Mouse (Mus musculus) cerebellum, adult 11 months (tissue): ENCODE measurements around the gene Smad3.

ENCODE experiments used
- DNase-seq: peaks from one replicate; pipeline ENCODE4 v3.0.0; 2022

Gene Smad3

DNA sequence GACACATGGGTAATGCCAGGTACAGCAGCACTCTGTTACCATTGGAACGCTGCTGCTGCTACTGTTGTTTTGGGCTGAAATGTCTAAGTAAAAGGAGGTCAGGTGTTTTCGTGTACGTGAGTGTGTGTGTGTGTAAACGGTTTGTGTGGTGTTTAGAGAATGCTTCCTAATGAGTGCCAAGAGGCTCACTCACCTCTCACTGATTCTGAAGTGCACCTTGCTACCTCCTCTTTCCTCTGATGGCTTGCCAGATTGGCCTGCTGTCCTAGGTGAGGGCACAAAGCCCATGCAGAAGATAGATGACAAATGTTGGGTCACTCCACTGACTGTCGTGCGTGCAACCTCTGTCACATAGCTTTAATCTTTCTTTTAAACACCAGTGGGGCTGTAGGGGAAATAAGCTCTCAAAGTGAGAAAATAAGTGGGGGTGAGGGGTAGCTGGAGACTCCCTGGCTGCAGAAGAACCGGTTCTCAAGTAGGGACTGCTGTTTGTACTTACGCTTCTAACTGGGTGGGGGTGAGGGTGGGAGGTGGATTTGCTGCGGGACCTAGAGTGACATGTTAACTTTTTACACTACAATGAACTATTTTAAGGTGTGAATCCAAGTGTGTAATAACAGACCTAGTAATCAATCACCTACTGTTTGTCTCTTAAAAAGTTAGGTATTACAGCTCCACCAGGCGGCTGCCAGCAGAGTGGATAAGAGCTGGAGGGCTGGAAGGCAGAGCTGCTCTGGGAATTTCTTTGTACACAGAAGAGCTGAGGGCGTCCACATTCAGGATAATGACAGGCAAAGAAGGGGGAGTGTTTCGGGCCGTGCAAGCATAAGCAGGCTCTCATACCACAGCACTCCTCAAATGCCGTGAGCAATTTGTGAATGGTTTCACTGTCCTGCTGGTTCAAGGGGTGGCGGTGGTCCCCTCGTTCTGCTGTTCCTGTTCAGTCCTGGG lies 145.0 kb downstream of the Smad3 start:
- DNase-seq, result peak; percentile 16

DNA sequence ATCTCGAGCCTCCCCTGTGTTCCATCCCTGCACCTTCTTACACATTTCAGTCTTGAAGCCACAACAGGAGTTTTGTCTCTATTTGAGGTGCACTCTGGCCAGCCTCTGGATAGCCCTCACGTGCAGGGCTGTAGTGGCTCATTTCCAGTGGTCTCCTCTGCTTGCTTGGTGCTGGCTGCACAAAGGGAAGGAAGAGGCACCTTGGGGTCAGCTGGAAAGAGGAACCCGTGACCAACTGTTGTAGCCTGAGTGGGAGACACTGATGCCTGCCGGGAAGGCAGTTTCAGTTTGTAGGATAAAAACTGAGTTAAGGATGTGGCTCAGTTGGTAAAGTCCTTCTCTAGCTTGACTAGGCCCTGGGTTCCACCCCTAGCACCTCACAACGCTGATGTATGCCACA lies 145.8 kb downstream of the Smad3 start:
- DNase-seq, result no peak

DNA sequence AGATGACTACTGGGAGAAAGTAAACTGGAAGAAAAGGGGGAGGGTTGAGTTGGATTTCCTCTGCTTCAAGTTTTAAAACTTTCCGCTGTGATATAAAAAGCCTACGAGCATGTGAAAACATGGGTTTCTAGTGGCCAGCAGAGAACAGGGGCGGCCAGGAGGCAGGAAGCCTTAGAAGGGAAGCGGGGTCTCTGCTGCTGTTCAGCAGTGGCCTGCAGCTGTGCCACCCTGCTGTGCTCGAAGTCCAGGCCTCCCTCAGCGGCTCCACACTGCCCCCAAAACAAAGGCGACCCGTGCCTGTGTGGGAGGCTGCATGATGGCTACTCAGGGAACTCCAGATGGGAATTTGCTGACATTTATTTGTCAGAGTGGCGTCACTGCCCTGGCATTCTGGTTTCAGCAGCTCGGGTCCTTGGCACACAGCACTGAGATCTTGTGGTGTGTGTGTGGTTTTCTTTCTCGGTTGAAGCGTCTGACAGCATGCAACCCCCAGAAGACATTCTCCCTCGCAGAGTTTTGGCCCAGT lies 146.9 kb downstream of the Smad3 start:
- DNase-seq, result no peak

DNA sequence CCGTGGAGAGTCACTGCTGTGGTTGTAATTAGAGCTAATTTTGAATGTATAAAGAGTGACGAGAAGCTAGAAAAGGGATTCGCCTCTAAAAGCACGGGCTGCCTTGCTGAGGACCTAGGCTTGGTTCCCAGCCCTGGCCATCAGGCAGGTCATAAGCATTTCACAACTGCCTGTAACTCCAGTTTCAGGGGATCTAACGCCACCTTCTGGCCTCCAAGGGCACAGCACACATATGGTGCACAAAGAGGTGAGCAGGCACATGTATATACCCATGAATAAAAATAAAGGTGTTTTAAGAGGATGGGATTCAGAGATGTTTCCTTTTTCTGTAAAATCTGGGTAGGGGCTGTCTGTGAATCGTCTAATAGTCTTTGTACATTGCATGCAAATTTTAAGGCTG lies 147.6 kb downstream of the Smad3 start:
- no peak for DNase-seq

DNA sequence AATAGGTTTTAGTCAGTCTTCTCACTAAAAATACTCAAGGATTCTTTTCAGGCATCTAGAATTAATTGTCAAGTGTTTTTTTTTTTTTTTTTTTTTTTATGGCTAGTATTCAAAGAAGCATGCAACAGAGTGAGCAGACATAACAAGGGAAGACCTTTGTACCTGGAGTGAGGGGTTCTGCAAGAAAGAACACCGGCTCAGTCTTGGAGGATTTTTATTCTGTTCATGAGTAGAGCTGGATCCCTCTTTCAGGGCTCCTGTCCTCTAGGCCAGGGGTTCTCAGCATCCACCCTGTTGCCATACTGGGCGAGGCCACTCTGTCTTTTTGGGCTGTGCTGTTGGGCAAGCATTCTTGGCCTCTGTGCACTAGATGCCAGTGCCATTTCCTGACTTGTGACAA lies 148.0 kb downstream of the Smad3 start:
- no peak for DNase-seq

DNA sequence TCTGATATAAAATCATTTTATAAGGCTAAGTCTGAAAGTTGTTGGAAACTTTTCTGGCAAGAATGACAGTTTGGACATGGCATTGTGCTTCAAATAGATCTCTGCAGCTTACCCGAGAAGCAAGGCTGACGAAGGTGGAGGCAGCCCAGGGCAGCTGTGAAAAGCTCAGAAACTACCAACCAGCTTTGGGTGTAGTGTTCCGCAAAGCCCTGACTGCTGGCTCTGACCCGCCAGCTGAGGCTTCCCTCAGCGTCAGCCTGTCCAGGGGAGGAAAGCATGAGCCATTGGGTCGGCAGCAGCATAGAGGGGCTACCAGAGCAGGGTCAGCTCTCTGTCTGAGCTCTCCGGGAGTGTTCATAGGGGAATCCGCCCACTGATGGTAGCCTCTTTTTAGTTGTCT lies 148.5 kb downstream of the Smad3 start:
- DNase-seq, result no peak

DNA sequence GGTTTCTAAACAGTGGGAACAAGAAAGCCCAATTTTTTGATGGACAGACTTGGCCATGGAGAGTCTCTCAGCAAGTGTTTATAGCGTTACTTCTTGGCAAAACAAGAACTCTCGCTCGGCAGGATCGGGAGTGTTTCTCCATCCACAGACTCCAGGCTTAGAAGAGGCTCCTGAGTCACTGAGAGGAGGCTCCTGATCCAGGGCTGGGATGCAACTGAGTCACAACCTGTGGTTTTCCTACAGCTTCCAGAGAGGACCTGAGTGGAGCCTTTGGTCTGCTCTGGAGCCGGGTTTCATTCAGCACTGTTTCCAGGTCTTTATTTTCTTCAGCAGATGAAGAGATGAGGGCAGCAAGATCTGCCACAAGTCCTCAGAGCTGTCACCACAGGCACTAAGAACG lies 149.8 kb downstream of the Smad3 start:
- DNase-seq, result no peak

DNA sequence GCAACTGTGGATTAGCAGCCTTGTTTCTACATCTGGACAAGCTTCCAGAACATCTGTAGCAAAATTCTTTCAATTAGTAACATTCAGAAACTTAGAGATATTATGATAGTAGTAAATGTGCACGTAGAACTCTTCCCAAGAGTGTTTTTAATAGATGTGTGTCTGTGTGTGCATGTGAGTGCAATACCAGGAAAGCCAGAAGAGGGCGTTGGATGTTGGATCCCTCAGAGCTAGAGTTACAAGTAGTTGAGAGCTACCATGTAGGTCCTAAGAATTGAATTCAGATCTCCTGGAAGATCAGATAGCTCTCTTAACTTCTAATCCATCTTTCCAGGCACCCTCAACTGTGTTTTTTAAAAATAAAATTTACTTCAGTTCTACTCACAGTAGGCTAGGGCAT lies 151.2 kb downstream of the Smad3 start:
- DNase-seq, result no peak

DNA sequence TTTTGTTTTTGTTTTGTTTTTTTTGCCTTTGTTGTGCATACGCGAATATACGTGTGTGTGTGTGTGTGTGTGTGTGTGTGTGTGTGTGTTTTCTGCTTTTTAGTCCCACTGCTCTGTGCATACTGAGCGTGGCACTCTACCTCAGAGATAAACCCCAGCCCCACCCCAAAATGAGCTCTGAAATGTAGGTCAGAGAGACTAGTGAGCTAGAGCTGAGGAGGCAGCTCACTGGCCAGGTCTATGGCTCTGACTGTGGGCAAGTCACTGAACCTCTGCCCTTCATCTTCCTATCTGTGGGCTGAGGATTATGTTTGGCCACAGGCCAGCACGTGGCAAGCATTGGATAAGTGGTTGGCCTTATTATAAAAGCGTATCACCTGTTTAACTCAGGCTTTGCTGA lies 153.9 kb downstream of the Smad3 start:
- DNase-seq, result peak; percentile 24

DNA sequence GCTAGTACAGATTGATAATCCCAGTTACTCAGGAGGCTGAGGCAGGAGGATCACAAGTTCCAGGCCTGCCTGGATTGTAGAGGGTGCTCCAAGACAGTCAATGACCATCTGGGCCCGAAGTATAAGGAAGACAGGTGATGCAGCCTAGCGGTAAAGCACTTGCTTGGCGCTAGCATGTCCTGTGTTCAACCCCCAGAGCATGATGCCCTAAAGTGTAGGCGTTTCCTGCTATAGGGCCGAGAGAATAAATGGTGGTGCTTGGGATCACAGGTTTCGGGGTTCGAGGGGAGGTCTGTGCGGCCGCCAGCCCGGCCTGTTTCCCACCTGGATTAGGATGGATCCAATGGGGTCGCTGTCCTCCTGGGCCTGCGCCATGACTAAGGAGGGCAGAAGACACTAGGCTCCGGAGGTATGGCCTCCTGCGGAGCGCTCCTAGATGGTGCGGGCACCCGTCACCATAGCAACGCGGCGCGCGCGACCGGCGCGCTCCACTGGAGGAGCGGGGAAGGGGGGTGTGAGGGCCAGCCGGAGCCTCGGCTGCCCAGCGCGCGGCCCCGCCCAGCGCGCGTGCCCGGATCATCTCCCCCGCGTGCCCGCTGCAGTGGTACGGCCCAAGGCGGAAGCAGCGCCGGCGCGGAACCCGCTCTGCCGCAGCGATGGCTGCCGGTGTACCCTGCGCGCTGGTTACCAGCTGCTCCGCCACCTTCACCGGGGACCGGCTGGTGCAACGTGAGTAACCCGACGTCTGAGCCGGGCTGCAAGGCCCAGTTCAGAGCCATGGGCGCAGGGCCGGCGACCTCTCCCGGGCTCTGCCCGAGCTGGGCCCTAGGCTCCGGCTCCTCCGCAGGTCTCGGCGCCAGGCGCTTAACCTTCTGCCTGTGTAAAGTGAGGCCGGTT lies 155.5 kb downstream of the Smad3 start, which contains the start of the genes Iqch and Aagab:
Gene Iqch (minus strand): TSS at position 451 of the 897 bp plus-strand sequence.
Gene Aagab (plus strand): TSS at position 618 of the 897 bp plus-strand sequence.
- DNase-seq, result peak; percentile 97
